Mouse (Mus musculus) left cerebral cortex, adult 9 months (tissue): ENCODE measurements around the gene Tfdp2.

Source experiments
- DNase-seq, 2 experiments: peaks; one replicate each; pipeline ENCODE4 v3.0.0; 2022; ENCODE audit warnings: low spot score in 2 of 2

Gene Tfdp2

GRCm38 (mm10) chr9:96228285-96228684, 32.2 kb downstream of the Tfdp2 start:
- DNase-seq = no peak

- DNase-seq = no peak
These were observed 34.2 kb downstream of the Tfdp2 start for GRCm38 (mm10) chr9:96230271-96230670.

- no peak for DNase-seq
These were observed 39.4 kb downstream of the Tfdp2 start for GRCm38 (mm10) chr9:96235477-96235876.

- no peak for DNase-seq
These were observed 41.3 kb downstream of the Tfdp2 start for GRCm38 (mm10) chr9:96237391-96237790.

- DNase-seq = no peak
These were observed 42.2 kb downstream of the Tfdp2 start for GRCm38 (mm10) chr9:96238286-96238685.

DNA sequence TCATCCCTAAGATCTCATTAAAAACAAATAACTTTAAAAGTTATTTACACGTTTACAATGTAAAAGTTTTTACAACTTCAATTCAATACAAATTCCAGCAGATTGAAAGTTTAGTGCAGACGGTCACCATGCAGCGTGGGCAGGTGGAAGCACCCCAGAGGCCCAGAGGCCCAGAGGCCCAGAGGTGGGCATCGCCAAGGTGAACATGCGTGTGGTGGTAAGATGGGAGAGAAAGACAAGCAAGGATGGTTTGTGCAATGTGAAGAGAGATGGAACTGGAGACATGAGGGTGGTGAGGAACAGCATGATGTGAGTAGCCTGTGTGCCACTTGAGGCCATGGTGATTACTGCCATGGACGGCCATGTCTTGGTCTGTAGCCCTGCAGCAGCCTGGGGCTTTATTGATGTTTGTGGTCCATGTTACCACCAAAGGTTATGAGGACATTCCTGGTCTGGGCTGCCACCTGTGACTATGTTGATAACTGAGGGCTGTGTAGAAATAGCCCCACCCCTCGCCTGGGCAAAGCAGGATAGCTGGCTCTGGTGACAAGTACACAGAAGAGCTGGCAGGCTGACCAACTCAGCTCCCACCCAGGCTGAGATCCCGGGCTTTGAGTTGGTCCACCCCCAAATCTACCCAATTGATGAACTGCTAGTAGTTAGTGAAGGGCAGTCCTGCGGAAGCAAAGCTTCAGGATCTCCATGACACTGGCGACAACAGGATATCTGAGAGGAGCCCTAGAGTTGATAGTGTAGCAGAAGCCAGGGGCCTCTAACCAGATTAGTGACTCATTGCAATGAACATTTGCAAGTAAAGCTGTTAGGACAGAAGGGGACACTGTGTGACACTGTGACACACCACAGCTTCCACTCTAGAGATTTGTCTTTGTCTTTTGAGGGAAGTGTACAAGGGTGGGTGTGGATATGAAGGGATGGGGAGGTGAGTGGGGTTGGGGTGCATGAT, 45.3 kb downstream of the Tfdp2 start:
- no peak for DNase-seq

DNA sequence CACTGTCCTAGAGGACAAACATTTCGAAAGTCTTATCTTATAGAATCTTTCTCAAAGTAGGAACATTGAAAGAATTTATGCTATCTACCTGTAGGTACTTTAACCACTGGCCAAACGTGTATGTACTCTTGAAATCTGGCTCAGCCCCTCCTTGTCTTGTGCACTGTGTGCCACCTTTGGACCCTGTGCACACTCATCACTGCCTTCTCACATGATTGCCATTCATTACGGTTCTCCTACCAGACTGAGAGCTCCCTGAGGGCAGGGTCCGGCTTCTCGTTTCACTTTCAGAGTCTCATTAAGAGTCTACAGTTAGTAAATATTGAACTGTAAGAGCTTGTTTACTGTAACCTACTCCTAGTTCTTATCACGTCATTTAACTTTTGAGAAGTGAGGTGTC, 47.8 kb downstream of the Tfdp2 start:
- no peak for DNase-seq

GRCm38 (mm10) chr9:96254812-96255211, 58.7 kb downstream of the Tfdp2 start:
- no peak for DNase-seq

DNA sequence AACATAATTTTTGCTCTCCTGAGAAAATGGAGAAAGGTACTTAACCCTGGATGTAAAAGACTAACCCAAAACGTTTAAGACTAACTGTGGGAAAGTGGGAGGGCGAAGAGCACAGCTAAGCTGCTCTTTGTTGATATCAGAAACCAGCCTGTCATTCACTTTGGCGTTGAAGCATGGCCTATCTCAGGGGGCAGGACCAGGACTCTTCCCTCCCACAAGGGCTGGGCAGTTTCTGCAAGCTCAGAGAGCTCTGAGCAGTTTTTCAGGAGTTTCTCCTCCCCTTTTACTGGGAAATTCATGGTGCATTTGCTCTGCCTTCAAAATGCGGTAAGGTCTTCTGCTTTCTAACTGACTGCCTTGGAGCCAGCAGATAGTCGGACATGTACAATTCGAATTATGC, 62.4 kb downstream of the Tfdp2 start:
- DNase-seq = no peak

- peak in 1 of 2 experiments; percentile 14 for DNase-seq
These were observed 63.0 kb downstream of the Tfdp2 start for GRCm38 (mm10) chr9:96259017-96259512.

GRCm38 (mm10) chr9:96259753-96260520, 63.9 kb downstream of the Tfdp2 start:
- peak in 1 of 2 experiments; percentile 43 for DNase-seq

DNA sequence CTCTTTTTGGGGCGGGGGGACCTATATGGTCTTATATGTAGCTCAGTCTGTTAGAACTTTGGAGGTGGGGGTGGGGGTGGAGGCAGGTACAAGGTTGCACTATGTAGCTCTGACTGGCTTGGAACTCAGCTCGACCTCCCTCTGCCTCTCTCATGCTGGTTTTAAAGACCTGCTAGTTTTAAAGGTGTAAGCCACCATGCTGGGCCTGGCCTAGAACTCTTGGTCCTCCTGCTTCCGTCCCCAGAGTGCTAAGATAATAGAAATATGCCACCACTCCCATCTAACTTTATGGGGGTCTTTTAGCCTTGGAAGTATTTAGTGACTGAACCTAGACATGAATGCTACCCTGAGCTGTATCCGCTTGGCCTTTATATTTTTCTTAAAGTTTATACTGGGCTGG, 65.0 kb downstream of the Tfdp2 start:
- DNase-seq = no peak

- no peak for DNase-seq
These were observed 65.9 kb downstream of the Tfdp2 start for GRCm38 (mm10) chr9:96261980-96262379.

- DNase-seq = no peak
These were observed 70.9 kb downstream of the Tfdp2 start for GRCm38 (mm10) chr9:96266793-96267558.

GRCm38 (mm10) chr9:96267559-96267948, 71.5 kb downstream of the Tfdp2 start:
- DNase-seq = no peak

DNA sequence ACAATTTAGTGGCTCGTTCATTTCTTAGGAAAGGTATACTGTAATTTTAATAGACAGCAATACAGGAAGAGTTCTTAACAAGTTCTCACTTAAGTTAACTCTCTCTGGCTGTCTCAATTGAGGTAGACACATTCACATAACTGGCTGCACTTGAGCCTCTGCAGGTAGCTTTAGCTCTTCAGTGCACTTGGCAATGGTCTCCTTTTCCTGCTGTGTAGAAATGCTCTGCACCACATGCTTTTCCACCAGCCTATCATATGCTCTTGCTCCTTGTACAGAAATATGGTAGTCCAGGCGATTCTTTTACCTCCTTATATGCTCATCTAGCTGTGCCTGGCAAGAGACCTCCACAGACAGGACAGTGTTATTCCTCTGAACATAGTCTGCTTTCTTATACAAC, 73.7 kb downstream of the Tfdp2 start:
- DNase-seq = no peak

- no peak for DNase-seq
These were observed 79.5 kb downstream of the Tfdp2 start for GRCm38 (mm10) chr9:96275543-96275942.

DNA sequence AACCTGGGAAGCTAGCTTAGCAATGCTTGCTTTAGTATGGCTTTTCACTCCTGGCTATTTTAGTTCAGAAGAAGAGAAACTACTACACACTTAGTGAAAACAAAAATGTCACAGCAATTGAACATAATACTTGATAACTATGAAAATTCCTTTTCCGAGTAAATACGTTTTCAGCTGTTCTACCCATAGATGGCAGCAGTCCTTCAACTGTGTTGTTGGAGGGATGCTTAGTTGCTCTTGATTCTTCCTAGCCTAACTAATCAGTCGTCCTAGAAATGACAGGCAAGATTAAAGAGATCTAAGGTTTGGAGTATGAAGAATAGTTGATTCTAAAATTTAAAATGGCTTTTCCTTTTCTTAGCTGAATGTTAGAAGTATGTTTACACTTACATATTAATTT, 85.4 kb downstream of the Tfdp2 start:
- no peak for DNase-seq

DNA sequence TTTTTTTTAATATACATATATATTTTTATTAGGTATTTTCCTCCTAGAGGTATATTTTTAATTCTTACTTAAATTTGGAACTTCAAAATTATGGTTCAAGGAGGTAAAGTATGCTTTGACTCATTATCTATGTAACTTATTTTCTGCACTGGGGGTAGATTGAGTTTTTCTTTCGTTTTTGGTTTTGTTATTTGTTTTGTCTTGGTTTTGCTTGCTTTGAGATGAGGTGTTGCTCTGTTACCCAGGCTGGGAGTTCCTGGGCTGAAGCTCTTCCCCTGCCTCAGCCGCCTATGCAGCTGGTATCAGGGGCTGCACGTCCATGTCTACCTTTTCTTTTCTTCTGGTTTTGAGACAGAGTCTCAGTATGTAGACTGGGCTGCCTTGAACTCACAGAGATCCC, 86.0 kb downstream of the Tfdp2 start:
- no peak for DNase-seq

DNA sequence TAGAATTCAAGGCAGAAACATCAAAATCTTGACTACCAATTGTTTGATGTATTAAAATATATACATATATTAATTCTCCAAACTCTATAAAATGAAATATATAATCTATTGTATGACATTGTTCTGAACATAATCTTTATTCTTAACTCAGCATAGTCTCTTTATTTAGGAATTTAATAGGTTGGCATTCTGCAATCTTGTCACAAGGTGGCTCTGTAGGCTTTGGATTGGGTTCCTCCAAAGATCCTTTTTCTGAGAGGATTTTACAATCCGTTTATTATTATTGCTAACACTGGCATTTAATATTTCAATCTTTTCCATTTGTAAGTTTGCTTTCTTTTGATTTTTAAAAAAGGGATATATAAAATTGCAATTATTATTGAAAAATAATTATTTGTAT, 88.8 kb downstream of the Tfdp2 start:
- no peak for DNase-seq

DNA sequence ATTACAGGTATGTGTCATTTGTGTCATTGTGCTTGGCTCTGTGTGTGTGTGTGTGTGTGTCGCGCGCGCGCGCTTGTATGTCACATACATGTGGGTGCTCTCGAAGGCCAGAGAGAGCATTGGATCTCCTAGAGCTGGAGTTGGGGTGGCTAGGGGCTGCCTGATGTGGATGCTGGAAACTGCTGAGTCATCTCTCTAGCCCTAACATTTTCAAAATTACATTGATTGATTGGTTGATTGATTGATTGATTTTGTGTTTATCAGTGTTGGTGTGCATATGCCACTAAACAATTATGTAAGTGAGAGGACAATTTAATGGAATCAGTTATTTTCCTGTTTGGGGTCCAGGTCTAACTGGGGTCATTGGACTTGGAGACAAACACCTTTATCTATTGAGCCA, 96.1 kb downstream of the Tfdp2 start:
- DNase-seq = no peak
